Mouse (Mus musculus) frontal cortex, postnatal 36 days (tissue): Measurements from ENCODE around the gene Prr22.
A peak's percentile ranks its signal among the peaks of the same experiment; 100 is the strongest.

Source experiments
- DNase-seq, 2 experiments: peaks; one replicate each; pipeline ENCODE4 v3.0.0; 2022; ENCODE audit warnings: low spot score in 2 of 2

Prr22 gene

GRCm38 (mm10) chr17:56805784-56806183 is 35.7 kb downstream of the Prr22 start:
- no peak for DNase-seq

GRCm38 (mm10) chr17:56808518-56808917 is 38.5 kb downstream of the Prr22 start:
- peak; percentile 84 to 87 for DNase-seq

GRCm38 (mm10) chr17:56810245-56810644 is 40.2 kb downstream of the Prr22 start:
- DNase-seq = peak; percentile 59 to 66

- DNase-seq = peak; percentile 73 to 85
These were observed 44.4 kb downstream of the Prr22 start for GRCm38 (mm10) chr17:56814316-56815056.

GRCm38 (mm10) chr17:56815057-56815345 is 45.0 kb downstream of the Prr22 start:
- DNase-seq = no peak

- no peak for DNase-seq
These were observed 48.1 kb downstream of the Prr22 start for GRCm38 (mm10) chr17:56818067-56818636.

- DNase-seq = no peak
These were observed 49.0 kb downstream of the Prr22 start for GRCm38 (mm10) chr17:56819032-56819545.

- DNase-seq = peak in 1 of 2 experiments; percentile 29
These were observed 49.7 kb downstream of the Prr22 start for GRCm38 (mm10) chr17:56819694-56820111.
